Mouse (Mus musculus) fat pad, adult 2 months (tissue): ENCODE results near the gene Plscr1.

ENCODE experiments used
- DNase-seq: peaks from one replicate; pipeline ENCODE4 v3.0.0-alpha.2; 2011; ENCODE audit warnings: low read depth, low spot score; ENCODE audit errors: extremely low read depth

Plscr1 gene

DNA sequence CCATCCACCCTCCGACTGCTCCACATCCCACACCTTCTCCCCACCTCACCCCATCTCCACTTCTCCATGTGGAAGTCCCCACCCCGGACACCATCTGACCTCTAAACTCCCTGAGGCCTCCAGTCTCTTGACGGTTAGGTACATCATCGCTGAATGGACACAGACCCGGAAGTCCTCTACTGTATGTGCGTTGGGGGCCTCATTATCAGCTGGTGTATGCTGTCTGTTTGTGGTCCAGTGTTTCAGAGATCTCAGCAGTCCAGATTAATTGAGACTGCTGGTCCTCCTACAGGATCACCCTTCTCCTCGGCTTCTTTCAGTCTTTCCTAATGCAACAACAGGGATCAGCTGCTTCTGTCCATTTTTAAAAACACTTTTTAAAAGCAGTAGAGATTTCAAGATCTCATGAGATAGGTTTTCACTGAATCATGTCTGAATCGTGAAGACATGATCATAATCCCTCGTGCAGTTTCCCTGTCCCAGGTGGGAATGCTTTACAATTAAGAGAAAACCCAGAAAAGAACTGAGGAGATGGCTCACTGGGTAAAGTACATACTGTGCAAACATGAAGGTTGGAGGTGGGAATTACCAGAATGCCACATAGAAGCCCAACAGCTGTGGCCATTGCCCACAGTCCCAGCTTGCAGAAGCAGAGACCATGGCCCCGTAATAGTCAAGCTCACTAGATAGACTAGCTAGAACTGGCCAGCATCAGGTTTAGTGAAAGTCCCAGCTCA, 4.2 kb downstream of the Plscr1 start:
- no peak for DNase-seq

DNA sequence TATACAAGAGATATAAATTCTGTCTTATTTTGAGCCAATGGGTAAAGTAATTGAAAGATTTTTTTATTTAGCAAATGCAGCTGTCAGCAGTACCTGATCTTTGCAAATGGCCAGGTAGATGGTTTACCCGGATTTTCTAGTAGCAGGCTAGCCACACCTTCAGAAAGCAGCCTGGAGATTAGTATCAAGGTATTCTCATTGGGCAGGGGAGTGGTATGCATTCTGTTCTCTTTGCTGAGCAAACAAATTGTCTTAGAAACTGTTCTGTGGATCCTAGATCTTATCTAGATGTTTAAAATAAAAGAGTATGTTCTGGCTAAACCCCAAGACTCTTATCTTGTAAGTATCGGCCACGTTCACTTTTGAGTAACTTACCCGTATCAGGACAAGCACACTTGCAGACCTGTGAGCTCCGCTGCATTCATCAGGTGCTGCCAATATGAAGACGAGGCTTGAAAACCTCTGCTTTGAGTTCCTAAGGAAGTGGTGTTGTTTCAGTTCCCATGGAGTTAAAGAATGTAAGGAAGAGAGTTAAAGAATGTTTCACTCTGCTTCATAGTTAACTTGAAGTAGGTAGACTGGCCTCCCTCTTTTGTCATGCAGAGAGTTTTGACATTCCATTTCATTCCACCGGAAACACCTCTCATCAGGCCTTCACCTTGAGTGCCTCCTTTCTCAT, 11.1 kb downstream of the Plscr1 start:
- no peak for DNase-seq

DNA sequence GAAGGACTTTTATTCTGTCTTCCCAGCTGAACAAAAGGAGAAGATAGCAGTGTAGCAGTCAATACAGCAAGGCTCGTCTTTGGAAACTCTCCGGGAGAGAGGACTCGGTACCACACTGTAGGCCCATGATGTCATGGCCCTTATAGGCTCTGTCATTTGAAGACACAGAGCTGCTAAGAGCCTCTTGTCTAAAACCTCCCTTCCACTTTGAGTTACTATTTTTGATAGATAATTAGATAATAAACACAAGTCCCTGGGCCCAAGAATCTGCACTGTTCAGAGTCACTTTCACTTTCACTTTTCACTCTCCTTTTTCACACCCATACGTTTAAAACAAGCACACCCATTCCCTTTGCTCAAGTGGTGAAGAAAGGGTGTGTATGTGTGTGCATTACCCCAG, 16.2 kb downstream of the Plscr1 start:
- no peak for DNase-seq

DNA sequence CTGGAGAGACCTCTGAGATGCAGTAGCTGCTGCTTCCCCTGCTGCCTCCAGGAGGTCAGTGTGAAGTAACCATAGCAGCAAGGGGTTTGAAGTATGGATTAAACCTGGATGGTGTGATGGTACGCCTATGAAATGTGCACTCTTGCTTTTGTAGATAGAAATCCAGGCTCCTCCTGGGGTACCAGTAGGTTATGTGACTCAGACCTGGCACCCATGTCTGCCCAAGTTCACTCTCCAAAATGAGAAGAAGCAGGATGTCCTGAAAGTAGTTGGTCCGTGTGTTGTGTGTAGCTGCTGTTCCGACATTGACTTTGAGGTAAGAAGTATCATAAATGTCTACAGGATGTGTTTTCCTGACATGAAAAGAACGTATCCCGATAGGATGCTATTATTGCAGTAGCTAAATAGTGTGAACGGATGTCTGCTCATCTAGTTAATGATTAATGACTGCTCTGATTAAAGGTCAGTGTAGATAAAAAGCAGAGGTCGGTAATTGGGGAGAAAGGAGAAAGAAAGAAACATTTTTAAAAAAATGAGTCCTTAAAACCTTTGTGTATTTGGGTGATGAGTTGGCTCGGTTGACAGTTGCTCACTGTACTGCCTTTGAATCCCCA, 17.1 kb downstream of the Plscr1 start:
- no peak for DNase-seq

- DNase-seq, result no peak
Observed at GRCm38 (mm10) chr9:92267732-92268131, 18.2 kb downstream of the Plscr1 start.

GRCm38 (mm10) chr9:92269829-92270404, 20.4 kb downstream of the Plscr1 start:
- DNase-seq, result no peak

DNA sequence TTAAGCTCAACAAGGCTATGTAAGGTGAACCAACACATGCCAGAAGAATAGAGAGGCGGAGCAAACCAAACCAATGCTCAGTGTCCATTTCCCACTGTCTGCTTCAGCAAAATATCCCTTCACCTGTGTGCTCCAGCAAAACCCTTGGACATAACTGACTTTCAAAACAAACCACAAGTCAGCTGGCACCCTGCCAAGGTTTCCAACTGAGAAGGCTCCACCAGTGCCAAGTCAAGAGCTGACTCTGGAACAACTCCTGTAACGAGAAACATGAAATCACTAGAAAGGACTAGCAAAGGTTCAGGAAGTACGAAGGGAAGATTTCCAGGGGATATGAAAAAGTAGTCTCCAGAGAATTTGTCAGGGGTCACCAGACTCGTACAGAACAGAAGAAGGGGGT, 21.4 kb downstream of the Plscr1 start:
- DNase-seq, result no peak

- DNase-seq, result no peak
Observed at GRCm38 (mm10) chr9:92272650-92273049, 23.1 kb downstream of the Plscr1 start.

- no peak for DNase-seq
Observed at GRCm38 (mm10) chr9:92273271-92273670, 23.7 kb downstream of the Plscr1 start.

DNA sequence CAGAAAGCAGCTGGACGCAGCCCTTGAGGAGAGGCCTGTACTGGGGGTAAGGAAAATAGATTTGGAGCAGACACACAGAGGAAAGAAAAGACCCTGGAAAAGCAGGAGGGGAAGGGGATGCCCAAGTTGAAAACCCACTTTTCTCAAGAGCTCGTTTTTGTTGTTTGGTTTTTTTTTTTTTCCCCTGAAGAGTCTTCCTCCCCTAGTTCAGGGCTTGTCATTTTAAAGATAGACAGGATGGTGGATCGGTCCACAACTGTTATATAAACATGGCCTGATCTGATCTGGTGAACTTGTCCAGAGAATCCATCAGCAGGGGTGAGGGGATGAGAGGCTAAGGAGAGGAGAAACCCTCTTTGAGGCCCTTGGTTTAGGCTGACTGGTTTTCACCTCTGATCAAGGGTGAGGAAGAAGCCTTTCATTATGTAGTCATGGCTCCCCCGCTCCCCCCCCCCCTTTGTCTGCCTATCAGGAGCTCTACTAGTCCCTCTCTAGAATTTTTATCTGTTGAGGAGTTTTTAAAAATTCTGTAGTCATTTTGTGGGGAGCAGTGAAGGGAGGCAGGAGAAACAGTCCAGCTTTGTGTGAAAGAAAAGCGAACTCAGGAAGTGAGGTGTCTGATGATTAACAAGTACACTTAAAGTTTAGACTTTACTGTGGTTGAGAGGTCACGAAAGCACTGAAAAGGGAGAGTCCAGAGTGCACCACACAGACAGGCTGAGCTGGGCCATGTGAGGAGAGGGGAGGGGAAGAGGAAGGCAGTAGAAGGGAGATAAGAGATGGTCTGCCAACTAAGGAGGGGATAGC, 24.6 kb downstream of the Plscr1 start:
- DNase-seq, result no peak

- DNase-seq, result no peak
Observed at GRCm38 (mm10) chr9:92275486-92276207, 26.1 kb downstream of the Plscr1 start, which contains the start of gene Plscr2. TSS of gene Plscr2 (plus strand) at chr9:92275602.

- no peak for DNase-seq
Observed at GRCm38 (mm10) chr9:92276360-92276759, 26.8 kb downstream of the Plscr1 start.

- no peak for DNase-seq
Observed at GRCm38 (mm10) chr9:92280048-92280447, 30.5 kb downstream of the Plscr1 start.

- no peak for DNase-seq
Observed at GRCm38 (mm10) chr9:92282563-92283171, 33.1 kb downstream of the Plscr1 start.

GRCm38 (mm10) chr9:92289675-92290074, 40.1 kb downstream of the Plscr1 start:
- DNase-seq, result no peak

- no peak for DNase-seq
Observed at GRCm38 (mm10) chr9:92292169-92292568, 42.6 kb downstream of the Plscr1 start.

DNA sequence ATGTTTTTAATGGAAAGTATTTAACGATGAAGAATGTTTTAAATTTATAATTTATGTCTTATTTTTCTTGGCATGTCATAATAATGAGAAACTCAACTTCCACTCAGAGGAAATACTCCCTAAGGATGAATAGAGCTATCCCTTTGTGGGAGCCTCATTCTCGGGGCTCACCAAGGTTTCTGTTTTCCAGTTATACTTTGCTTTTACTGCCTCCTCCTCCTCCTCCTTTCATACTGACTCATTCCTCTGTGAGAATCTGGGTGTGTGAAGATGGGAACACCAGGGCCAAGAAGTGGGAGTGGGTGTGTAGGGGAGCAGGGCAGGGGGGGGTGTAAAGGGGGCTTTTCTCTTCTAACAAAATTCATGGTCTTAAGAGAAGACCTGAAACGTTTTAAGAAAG, 43.4 kb downstream of the Plscr1 start:
- DNase-seq, result no peak

- no peak for DNase-seq
Observed at GRCm38 (mm10) chr9:92293560-92294548, 44.3 kb downstream of the Plscr1 start.

DNA sequence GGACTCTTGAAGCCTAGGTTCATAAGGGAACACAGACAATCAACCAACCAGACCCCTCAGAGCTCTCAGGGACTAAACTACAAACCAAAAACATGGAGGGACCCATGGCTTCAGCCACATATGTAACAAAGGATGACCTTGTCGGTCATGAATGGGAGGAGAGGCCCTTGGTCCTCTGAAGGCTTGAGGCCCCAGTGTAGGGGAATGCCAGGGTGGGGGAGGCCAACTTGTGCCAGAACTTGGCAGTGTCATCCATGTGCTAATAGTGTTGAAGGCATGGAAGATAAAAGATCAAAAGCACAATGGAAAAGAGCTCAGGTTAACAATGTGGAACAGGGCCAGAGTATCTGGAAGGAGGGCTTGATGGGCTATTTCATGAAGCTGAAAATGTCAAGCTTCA, 48.7 kb downstream of the Plscr1 start:
- no peak for DNase-seq
